Comparison of ENCODE assay signal across 8 mouse cellular contexts in the genomic region with DNA sequence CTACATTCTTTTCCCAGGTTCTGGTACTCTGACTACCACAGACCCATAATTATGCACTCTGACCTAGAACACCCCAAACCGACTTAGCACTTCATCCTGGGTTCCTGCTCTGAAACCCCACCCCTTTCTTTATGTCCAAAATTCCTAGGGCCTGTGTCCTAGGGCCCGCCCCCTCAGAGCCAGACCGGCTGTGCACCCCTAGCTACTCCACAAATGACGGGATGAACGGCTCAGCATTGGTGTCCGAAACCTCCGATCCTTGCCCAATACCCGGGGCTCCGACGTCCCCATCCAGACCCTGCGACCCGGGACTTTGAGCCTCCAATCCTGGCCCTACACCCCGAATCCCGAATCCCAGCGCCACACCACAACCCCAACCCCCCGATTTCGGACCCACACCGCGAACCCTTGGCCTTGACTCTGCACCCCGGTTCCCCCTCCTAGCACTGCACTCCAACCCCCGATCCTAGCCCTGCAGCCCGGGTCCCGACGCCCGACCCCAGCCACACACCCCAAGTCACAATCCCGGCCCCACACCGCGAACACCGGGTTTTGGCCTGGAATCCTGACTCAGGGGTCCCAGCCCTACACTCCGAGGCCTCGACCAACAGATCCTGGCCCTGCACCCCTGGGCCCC. TPM values are rescaled to one million over a fixed set of nuclear protein-coding genes. Genes with fewer than 3 reads are reported as not detected.
DNase-seq lines count a peak whose midpoint lies in the region; ATAC-seq and TF ChIP-seq lines count a peak whose summit lies in the region.

No protein-coding gene starts in this region.

- H3K9ac ChIP-seq in ES-E14 (ENCODE audit: insufficient read depth, low read depth, low read length, poor library complexity, severe bottlenecking): peak overlapping the region; percentile 89
- peak overlapping the region; percentile 72 for H3K9ac ChIP-seq in forebrain, embryonic 11.5 days (ENCODE audit: low read length)
- peak overlapping the region; percentile 97 for H3K9ac ChIP-seq in midbrain, embryonic 16.5 days (ENCODE audit: low read depth, low read length)

- 2% methylated on average over 31 of the region's 31 CpGs for WGBS in forebrain, embryonic 11.5 days
- under 1% methylated on average over 31 of the region's 31 CpGs for WGBS in midbrain, embryonic 16.5 days

- peak; percentile 35 for DNase-seq in gastrocnemius, adult 2 months
- DNase-seq in gastrocnemius, postnatal 25 days: no peak
- no peak for DNase-seq in ES-E14 (ENCODE audit: low read depth, low spot score)
- DNase-seq in forebrain, embryonic 11.5 days (ENCODE audit: low spot score): no peak
- DNase-seq in kidney, postnatal 4 days: peak; percentile 41 to 56
- DNase-seq in spleen, postnatal 36 days (ENCODE audit: low spot score in 2 of 2): no peak
- no peak for DNase-seq in B cell, adult 2 months

- in situ Hi-C loops in ES-E14 (cut with MboI; ENCODE audit: low sequenced_read_pairs in 2 of 2, unreplicated experiment in 2 of 2): no loop called here

- no peak for TF ChIP-seq CTCF in gastrocnemius, adult 2 months (IDR thresholded peaks at IDR 0.05)

- peak overlapping the region; percentile 81 for H3K4me2 ChIP-seq in forebrain, embryonic 11.5 days (ENCODE audit: low read depth, low read length, severe bottlenecking)
- H3K4me2 ChIP-seq in midbrain, embryonic 16.5 days (ENCODE audit: low read length): peak overlapping the region; percentile 56

- ATAC-seq in forebrain, embryonic 11.5 days (replicated peaks; ENCODE audit: low FRiP score): peak; percentile 52
- ATAC-seq in midbrain, embryonic 16.5 days: peak; percentile 73

- H3K27me3 ChIP-seq in forebrain, embryonic 11.5 days (ENCODE audit: control insufficient read depth, insufficient read depth, low read length): no peaks in the 10 kb centered on the region
- no peaks in the 10 kb centered on the region for H3K27me3 ChIP-seq in midbrain, embryonic 16.5 days (ENCODE audit: control insufficient read depth, insufficient read depth, low read depth, low read length)

- peak overlapping the region; percentile 97 for H3K4me3 ChIP-seq in gastrocnemius, adult 2 months
- peak overlapping the region; percentile 92 to 99 for H3K4me3 ChIP-seq in ES-E14 (ENCODE audit: insufficient read depth in 1 of 2, low read depth in 1 of 2, low read length in 2 of 2, poor library complexity in 1 of 2, severe bottlenecking in 1 of 2)
- H3K4me3 ChIP-seq in forebrain, embryonic 11.5 days (ENCODE audit: low read depth, low read length): peak overlapping the region; percentile 65
- peak overlapping the region; percentile 86 for H3K4me3 ChIP-seq in midbrain, embryonic 16.5 days (ENCODE audit: low read depth, low read length)

- intact Hi-C loops in gastrocnemius, adult 2 months (cut with DNase I): loop anchor here (2.0 kb wide), 1 partner anchor 111 kb away; no protein-coding TSS in a partner anchor

- H3K4me1 ChIP-seq in ES-E14 (ENCODE audit: control insufficient read depth in 2 of 2, insufficient read depth in 2 of 2, low read length in 2 of 2, poor library complexity in 1 of 2): peaks cover 0 to 14% of the 10 kb centered on the region in 2 experiments; a peak in 2 of 4 replicates
- H3K4me1 ChIP-seq in forebrain, embryonic 11.5 days (replicated peaks; ENCODE audit: control insufficient read depth, insufficient read depth, low read length): peaks cover 5% of the 10 kb centered on the region; the same call in 1 of the 2 replicates
- H3K4me1 ChIP-seq in midbrain, embryonic 16.5 days (ENCODE audit: control insufficient read depth, insufficient read depth, low read length): peaks cover 21% of the 10 kb centered on the region

- peaks cover 8% of the 10 kb centered on the region; the same call in 1 of the 2 replicates for H3K36me3 ChIP-seq in ES-E14 (ENCODE audit: control insufficient read depth, insufficient read depth, low read length, poor library complexity, severe bottlenecking)
- 0 out of 2 replicates have a peak, but pooled peaks cover 2% of the 10 kb centered on the region for H3K36me3 ChIP-seq in forebrain, embryonic 11.5 days (ENCODE audit: control insufficient read depth, insufficient read depth, low read length)
- H3K36me3 ChIP-seq in midbrain, embryonic 16.5 days (ENCODE audit: control insufficient read depth, insufficient read depth, low read length): 0 out of 2 replicates have a peak, but pooled peaks cover 2% of the 10 kb centered on the region

- H3K9me3 ChIP-seq in ES-E14 (ENCODE audit: control insufficient read depth, insufficient read depth, low read depth, low read length): no peaks in the 10 kb centered on the region
- no peaks in the 10 kb centered on the region for H3K9me3 ChIP-seq in forebrain, embryonic 11.5 days (ENCODE audit: control insufficient read depth, low read length)
- H3K9me3 ChIP-seq in midbrain, embryonic 16.5 days (replicated peaks; ENCODE audit: control insufficient read depth, low read length, poor library complexity, severe bottlenecking): no peaks in the 10 kb centered on the region

- H3K27ac ChIP-seq in gastrocnemius, adult 2 months: peak overlapping the region; percentile 94
- H3K27ac ChIP-seq in ES-E14 (ENCODE audit: insufficient read depth, low read depth, low read length, poor library complexity, severe bottlenecking): 0 out of 2 replicates have a peak overlapping the region, but pooled peaks have one; percentile 28
- no peak overlapping the region for H3K27ac ChIP-seq in forebrain, embryonic 11.5 days (ENCODE audit: low read depth, low read length)
- H3K27ac ChIP-seq in midbrain, embryonic 16.5 days (ENCODE audit: low read length): peak overlapping the region; percentile 85

TF ChIP-seq in ES-E14, 5 proteins besides CTCF, POLR2A, EP300 and RAD21:
- TF ChIP-seq CHD2 (IDR thresholded peaks at IDR 0.05; ENCODE audit: low read depth, low read length): no peak

RNA-seq across cellular contexts. Expression of gene Cttn, which starts 0.8 kb away (rescaled TPM):
- 10 to 100 TPM; 16.3 to 20.7 TPM for total RNA-seq in gastrocnemius, adult 2 months (2021)
- total RNA-seq in gastrocnemius, postnatal 25 days (2021): 10 to 100 TPM; 18.7 to 22.1 TPM
- total RNA-seq in ES-E14 (2012; rRNA removed): 86.6 and 113 TPM in 2 replicates
- 183 and 190 TPM in 2 replicates for polyA plus RNA-seq in forebrain, embryonic 11.5 days (2014; fragmentation: Nextera tagmentation; extraction: Ambion mirVana)
- 190 and 195 TPM in 2 replicates for polyA plus RNA-seq in midbrain, embryonic 16.5 days (2015; fragmentation: Nextera tagmentation; extraction: Ambion mirVana)

Comparison
In these comparisons a context has a peak if more than half of its experiments do, and no peak if none do; other contexts are left out.
1. DNase-seq: peak in gastrocnemius, adult 2 months (single experiment) and kidney, postnatal 4 days (2 of 2); none in gastrocnemius, postnatal 25 days (single experiment), ES-E14 (single experiment), forebrain, embryonic 11.5 days (single experiment), spleen, postnatal 36 days (0 of 2) and B cell, adult 2 months (0 of 2).
2. Peak in every context shown above with its lines, with median percentiles within 50 percentile points of each other: H3K4me3 ChIP-seq and H3K9ac ChIP-seq.